Mouse (Mus musculus) E14TG2a.4 (cell line): ENCODE data around the gene 1700029I15Rik.

Experiments used
- CTCF ChIP-seq: conservative IDR thresholded peaks from 2 replicates; pipeline ENCODE4 v1.5.1; 2014; ENCODE audit warnings: low read length
- NANOG ChIP-seq: IDR thresholded peaks from 2 replicates; pipeline ENCODE4 v1.6.1; 2014; ENCODE audit warnings: borderline replicate concordance, low read length, mixed read lengths
- POU5F1 ChIP-seq: IDR thresholded peaks from 2 replicates; pipeline ENCODE4 v1.6.1; 2014; ENCODE audit warnings: low read length, borderline replicate concordance

GRCm38 (mm10) chr2:92367383-92368029 lies 14.8 kb upstream of the 1700029I15Rik start:
- no peak for TF ChIP-seq CTCF
- TF ChIP-seq POU5F1, result no peak
- no peak for TF ChIP-seq NANOG
